Mouse (Mus musculus) heart, postnatal 0 days (tissue): ENCODE results near the gene Polr2h. TPM values are rescaled to one million over a fixed set of nuclear protein-coding genes. Genes with fewer than 3 reads are reported as not detected.

ENCODE experiments used
- ATAC-seq: fragments of 200-750 bp; cut with Nextera tagmentation; 2 replicates; pipeline ENCODE4 v1.8.0; 2017; ENCODE audit warnings: low read depth, moderate number of reproducible peaks, moderate library complexity; ENCODE audit not compliant: insufficient read depth
- DNase-seq: peaks from one replicate; pipeline ENCODE4 v3.0.0-alpha.2; 2016; ENCODE audit warnings: low spot score
- H3K27ac ChIP-seq: fragments of 300-500 bp; sonication (generic); 2 replicates; pipeline ENCODE4 v1.5.1; 2014; ENCODE audit warnings: low read depth, mild to moderate bottlenecking
- H3K27me3 ChIP-seq: fragments of 300-500 bp; sonication (generic); 2 replicates; pipeline ENCODE4 v1.6.1; 2014; ENCODE audit warnings: low read length, mixed read lengths; ENCODE audit not compliant: control insufficient read depth, insufficient read depth
- H3K36me3 ChIP-seq: fragments of 300-500 bp; sonication (generic); replicated peaks from 2 replicates; pipeline ENCODE4 v1.6.1; 2014; ENCODE audit warnings: low read length, mixed read lengths; ENCODE audit not compliant: control insufficient read depth, insufficient read depth
- H3K4me1 ChIP-seq: fragments of 300-500 bp; sonication (generic); 2 replicates; pipeline ENCODE4 v1.6.1; 2014; ENCODE audit warnings: antibody characterized with exemption; ENCODE audit not compliant: control insufficient read depth, insufficient read depth
- H3K4me2 ChIP-seq: fragments of 300-500 bp; sonication (generic); 2 replicates; pipeline ENCODE4 v1.6.1; 2014; ENCODE audit warnings: low read depth, mild to moderate bottlenecking, low read length, moderate library complexity
- H3K4me3 ChIP-seq: fragments of 300-500 bp; sonication (generic); 2 replicates; pipeline ENCODE4 v1.5.1; 2014; ENCODE audit warnings: low read depth, low read length
- H3K9ac ChIP-seq: fragments of 300-500 bp; sonication (generic); replicated peaks from 2 replicates; pipeline ENCODE4 v1.6.1; 2014; ENCODE audit warnings: low read depth, low read length, mixed read lengths
- H3K9me3 ChIP-seq: fragments of 300-500 bp; sonication (generic); replicated peaks from 2 replicates; pipeline ENCODE4 v1.6.1; 2016; ENCODE audit warnings: low read length; ENCODE audit not compliant: control insufficient read depth
- CTCF ChIP-seq: IDR thresholded peaks from 2 replicates; pipeline ENCODE4 v1.5.1; 2016; ENCODE audit warnings: antibody characterized with exemption, control low read depth, low read depth
- EP300 ChIP-seq: IDR thresholded peaks from 2 replicates; pipeline ENCODE4 v1.6.1; 2016; ENCODE audit warnings: antibody characterized with exemption, low read depth
- WGBS: fragments of 180-500 bp; shearing (Covaris S2); extraction: QIAGEN DNeasy Blood & Tissue Kit; methylation state at CpG from one replicate; pipeline ENCODE4 v1.1.7; 2014; 5-methylcytosine and 5-hydroxymethylcytosine counted together
- polyA plus RNA-seq: library from polyadenylated mRNA; unstranded; fragments of >200 nt; fragmentation: Nextera tagmentation; extraction: Ambion mirVana; gene quantifications from 2 replicates; pipeline ENCODE4 v1.2.1, GENCODE M21; 2015
- total RNA-seq: library from RNA; depleted of rRNA; stranded (reverse); fragments of >200 nt; gene quantifications from 2 replicates; pipeline ENCODE4 v1.2.3, GENCODE M21; 2014; ENCODE audit warnings: low replicate concordance

Polr2h gene
- total and polyA plus RNA-seq, 2 experiments from 2014 or later = 8.6 to 35.7 TPM

GRCm38 (mm10) chr16:20735651-20736050, 18.2 kb downstream of the Polr2h start:
- ATAC-seq = no peak
- H3K9me3 ChIP-seq = no peaks in the 10 kb centered on the region
- no peak overlapping the region for H3K9ac ChIP-seq
- no peak overlapping the region for H3K4me3 ChIP-seq
- H3K4me2 ChIP-seq = no peak overlapping the region
- TF ChIP-seq EP300 (no peak), CTCF (no peak)
- peaks cover 10% of the 10 kb centered on the region; the same call in 1 of the 2 replicates for H3K4me1 ChIP-seq
- no peak overlapping the region for H3K27ac ChIP-seq
- peaks cover 64% of the 10 kb centered on the region for H3K27me3 ChIP-seq
- no peak for DNase-seq
- WGBS = 72% methylated on average over 5 of the region's 5 CpGs
- H3K36me3 ChIP-seq = no peaks in the 10 kb centered on the region

GRCm38 (mm10) chr16:20736168-20736567, 18.7 kb downstream of the Polr2h start:
- 80% methylated on average over 7 of the region's 7 CpGs for WGBS
- peaks cover 62% of the 10 kb centered on the region for H3K27me3 ChIP-seq

GRCm38 (mm10) chr16:20736823-20737222, 19.4 kb downstream of the Polr2h start:
- DNase-seq (no peak), ATAC-seq (no peak)
- H3K9ac ChIP-seq = no peak overlapping the region
- no peak overlapping the region for H3K27ac ChIP-seq
- H3K9me3 ChIP-seq = no peaks in the 10 kb centered on the region
- TF ChIP-seq CTCF = no peak
- peaks cover 56% of the 10 kb centered on the region for H3K27me3 ChIP-seq
- no peak overlapping the region for H3K4me2 ChIP-seq
- H3K4me3 ChIP-seq = no peak overlapping the region
- WGBS = 75% methylated on average over 5 of the region's 5 CpGs
- H3K4me1 ChIP-seq = peaks cover 10% of the 10 kb centered on the region; the same call in 1 of the 2 replicates
- no peaks in the 10 kb centered on the region for H3K36me3 ChIP-seq

More at GRCm38 (mm10) chr16:20736168-20736567, 18.7 kb downstream of the Polr2h start:
- H3K4me1 ChIP-seq = peaks cover 10% of the 10 kb centered on the region; the same call in 1 of the 2 replicates
- no peak overlapping the region for H3K4me3 ChIP-seq
- TF ChIP-seq CTCF = no peak
- no peak for TF ChIP-seq EP300
- no peak overlapping the region for H3K4me2 ChIP-seq
- no peak overlapping the region for H3K27ac ChIP-seq
- H3K9ac ChIP-seq = no peak overlapping the region
- H3K36me3 ChIP-seq = no peaks in the 10 kb centered on the region
- DNase-seq (no peak), ATAC-seq (no peak)
- no peaks in the 10 kb centered on the region for H3K9me3 ChIP-seq

- Histone ChIP-seq H3K4me3 (no peak overlapping the region), H3K27ac (no peak overlapping the region), H3K27me3 (peaks cover 26% of the 10 kb centered on the region), H3K36me3 (no peaks in the 10 kb centered on the region), H3K9me3 (no peaks in the 10 kb centered on the region), H3K4me1 (no peaks in the 10 kb centered on the region), H3K4me2 (no peak overlapping the region), H3K9ac (no peak overlapping the region)
- 89% methylated on average over 9 of the region's 9 CpGs for WGBS
- no peak for DNase-seq
- no peak for ATAC-seq
- TF ChIP-seq EP300 = no peak
- TF ChIP-seq CTCF = no peak
Observed at GRCm38 (mm10) chr16:20739845-20740244, 22.4 kb downstream of the Polr2h start.

- Histone ChIP-seq H3K27me3 (no peaks in the 10 kb centered on the region), H3K27ac (no peak overlapping the region), H3K36me3 (no peaks in the 10 kb centered on the region), H3K9ac (no peak overlapping the region), H3K4me1 (no peaks in the 10 kb centered on the region), H3K4me2 (no peak overlapping the region), H3K4me3 (no peak overlapping the region), H3K9me3 (no peaks in the 10 kb centered on the region)
- no peak for ATAC-seq
- TF ChIP-seq EP300 (no peak), CTCF (no peak)
- peak; percentile 25 for DNase-seq
- WGBS = 61% methylated on average over 6 of the region's 6 CpGs
Observed at GRCm38 (mm10) chr16:20746641-20747040, 29.2 kb downstream of the Polr2h start.

GRCm38 (mm10) chr16:20750518-20750917, 33.1 kb downstream of the Polr2h start:
- WGBS = 40% methylated on average over 8 of the region's 8 CpGs
- Histone ChIP-seq H3K9ac (no peak overlapping the region), H3K27ac (no peak overlapping the region), H3K4me3 (no peak overlapping the region), H3K27me3 (no peaks in the 10 kb centered on the region), H3K4me2 (no peak overlapping the region), H3K4me1 (no peaks in the 10 kb centered on the region), H3K36me3 (no peaks in the 10 kb centered on the region), H3K9me3 (no peaks in the 10 kb centered on the region)
- TF ChIP-seq CTCF (no peak), EP300 (no peak)
- no peak for ATAC-seq
- no peak for DNase-seq
